Mouse (Mus musculus) kidney, adult 8-10 months (tissue): Measurements from ENCODE around the gene Kcnj4.

ENCODE experiments used
- DNase-seq, 2 experiments: peaks; one replicate each; pipeline ENCODE4 v3.0.0; 2022

Gene Kcnj4

DNA sequence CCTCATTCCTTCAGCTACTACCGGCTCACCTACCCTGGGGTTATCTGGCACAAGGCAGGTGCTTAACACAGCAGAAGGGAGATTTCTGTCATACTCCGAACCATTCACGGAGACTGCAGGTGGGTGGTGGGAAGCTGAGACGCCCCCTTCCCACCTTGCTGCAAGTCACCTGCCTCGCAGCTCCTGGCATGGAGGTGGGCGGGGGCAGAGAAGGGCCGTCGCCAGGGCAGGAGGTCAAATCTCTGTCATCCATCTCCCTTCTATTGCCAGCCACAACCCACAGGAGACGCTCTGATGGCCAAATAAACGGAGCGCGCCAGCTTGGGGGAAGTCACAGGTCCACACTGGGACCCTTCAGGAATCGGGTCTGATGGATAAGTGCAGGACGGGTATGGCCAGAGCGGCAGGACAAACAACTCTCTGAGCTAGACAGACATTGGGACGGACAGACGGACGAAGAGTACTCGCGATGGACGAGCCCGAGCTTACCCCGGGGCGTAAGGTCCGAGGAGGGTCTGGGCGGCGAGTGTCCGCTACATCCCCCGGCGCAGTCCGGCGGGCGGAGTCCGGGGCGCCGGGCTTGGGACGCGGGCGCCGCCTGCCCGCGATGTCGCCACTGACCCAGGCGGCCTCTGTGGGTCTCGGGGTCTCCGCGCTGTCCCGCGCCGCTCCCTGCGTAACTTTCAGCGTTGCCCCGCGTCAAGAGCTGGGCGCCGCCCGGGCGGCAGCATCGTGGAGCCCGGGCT, at the start of gene Kcnj4:
TSS of gene Kcnj4 (minus strand) at position 535 of the 746 bp plus-strand sequence.
- no peak for DNase-seq

GRCm38 (mm10) chr15:79552566-79552965, 47.5 kb upstream of the Kcnj4 start:
- no peak for DNase-seq

DNA sequence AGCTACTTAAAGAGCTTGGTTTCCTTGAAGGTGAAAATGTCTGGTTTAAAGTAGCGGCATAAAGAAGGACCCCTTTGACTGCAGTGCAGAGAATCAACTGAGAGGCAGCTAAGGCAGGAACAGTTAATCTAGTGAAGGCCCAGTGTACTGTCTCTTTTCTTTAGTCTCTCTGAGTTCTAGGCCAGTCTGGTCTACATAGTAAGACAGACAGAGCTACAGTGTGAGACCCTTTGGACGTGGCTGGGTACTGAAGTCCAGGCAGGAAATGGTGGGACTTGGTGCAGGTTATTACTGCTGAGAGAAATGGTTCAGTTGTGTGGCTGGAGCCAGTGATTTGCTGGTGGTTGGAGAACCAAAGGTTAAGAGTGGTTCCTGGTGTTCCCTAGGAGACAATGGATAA, 43.2 kb upstream of the Kcnj4 start:
- no peak for DNase-seq

DNA sequence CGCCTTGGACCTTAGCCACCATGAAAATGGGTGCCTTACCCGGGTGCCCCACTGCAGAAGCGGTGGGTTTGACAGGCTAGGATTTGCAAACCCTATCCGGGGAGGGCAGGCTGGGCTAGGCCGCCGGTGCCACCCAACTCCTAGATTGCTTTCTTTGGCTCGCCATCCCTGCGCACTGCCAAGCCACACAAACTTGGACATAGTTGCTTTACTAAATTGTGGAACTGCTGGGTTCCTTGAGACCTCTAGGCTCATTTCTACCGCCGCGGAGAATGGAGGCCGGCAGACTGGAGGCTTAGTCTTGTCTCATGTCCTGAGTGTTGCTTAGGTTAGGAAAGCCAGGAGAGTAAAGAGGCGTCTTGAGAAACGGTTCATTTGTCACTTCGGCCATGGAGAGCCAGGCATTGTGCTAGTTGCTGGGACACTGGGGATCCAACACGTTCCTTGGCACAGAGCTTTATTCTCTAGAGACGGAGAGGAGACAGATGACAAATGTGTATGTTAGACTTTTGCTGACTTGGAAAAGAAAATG, 42.3 kb upstream of the Kcnj4 start:
- peak in 1 of 2 experiments; percentile 32 for DNase-seq

GRCm38 (mm10) chr15:79546410-79547288, 41.6 kb upstream of the Kcnj4 start, which contains the start of gene Ddx17:
TSS of gene Ddx17 (minus strand) at chr15:79546741.
- peak; percentile 94 to 97 for DNase-seq

- peak; percentile 56 to 65 for DNase-seq
These were observed 40.9 kb upstream of the Kcnj4 start for GRCm38 (mm10) chr15:79545921-79546399.

DNA sequence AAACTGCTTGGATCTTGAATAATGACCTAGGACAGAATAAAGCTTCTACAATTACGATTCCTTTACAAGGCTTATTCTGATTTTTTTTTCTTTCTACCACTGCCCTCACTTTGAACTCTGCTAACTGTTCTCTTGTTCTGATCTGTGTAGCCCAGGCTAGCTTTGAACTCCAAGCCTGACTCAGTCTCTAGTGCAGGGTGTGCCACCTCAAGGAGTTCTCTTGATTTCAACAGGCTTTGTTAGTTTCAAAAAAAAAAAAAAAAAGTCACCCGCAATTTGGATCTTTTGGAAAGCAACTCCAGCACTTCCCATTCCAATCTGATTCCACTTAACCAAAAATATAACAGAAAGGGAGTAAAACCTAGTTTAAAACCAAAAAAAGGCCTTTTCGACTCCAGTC, 40.5 kb upstream of the Kcnj4 start:
- DNase-seq, result no peak

- no peak for DNase-seq
These were observed 38.9 kb upstream of the Kcnj4 start for GRCm38 (mm10) chr15:79543968-79544367.

GRCm38 (mm10) chr15:79533796-79534195, 28.8 kb upstream of the Kcnj4 start:
- DNase-seq, result no peak

GRCm38 (mm10) chr15:79529935-79530334, 24.9 kb upstream of the Kcnj4 start:
- DNase-seq, result no peak

- no peak for DNase-seq
These were observed 23.1 kb upstream of the Kcnj4 start for GRCm38 (mm10) chr15:79527991-79528639.

DNA sequence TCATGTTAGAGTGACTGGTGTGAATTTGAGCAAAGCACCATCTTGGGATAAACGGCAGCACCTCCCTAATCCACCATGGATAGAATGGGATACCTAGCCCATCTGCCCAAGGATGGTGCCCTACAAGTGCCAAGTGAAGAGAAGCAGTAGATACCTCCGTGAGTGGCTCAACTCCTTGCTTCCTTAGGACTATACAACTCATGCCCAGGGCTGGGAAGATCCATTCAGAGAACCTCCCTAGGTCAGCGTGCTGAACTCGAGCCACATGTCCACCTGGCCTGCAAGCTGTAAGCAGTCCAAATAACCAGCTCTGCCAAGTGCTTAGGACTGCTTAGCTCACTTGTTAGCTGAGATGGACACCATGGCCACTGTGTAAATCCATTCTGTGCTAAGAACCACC, 22.2 kb upstream of the Kcnj4 start:
- DNase-seq, result no peak

DNA sequence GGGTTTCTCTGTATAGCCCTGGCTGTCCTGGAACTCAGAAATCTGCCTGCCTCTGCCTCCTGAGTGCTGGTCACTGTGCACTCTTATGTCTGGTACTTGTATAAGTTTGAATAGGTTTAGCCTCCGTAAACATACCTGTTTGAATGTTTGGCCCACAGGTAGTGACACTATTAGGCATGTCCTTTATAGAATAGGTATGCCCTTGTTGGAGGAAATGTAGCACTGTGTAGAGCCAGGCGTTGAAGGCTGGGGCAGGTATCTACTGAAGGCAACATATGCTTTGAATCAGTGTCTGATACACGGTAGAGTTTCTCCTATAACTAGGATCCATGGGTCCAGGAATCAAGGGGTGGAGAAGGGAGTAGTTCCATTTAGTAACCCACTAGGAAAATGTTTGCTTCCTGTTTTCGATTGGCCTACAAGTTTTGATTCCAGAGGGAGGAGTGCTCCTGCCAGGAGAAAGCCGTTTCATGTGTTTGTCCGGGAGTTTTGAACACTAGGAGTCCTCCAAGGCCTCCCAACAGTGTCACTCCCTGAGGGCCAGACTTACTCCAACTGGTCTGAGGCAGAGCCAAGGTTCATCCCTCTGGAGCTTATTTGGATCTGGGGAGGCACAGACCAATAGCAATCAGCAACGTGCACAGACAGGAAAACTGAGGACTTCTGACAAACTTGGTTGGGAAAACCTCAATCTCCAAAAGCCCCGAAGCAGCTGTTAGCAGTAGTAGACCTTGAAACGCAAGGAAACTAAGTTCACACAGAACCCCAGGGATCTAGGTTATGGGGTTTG, 21.1 kb upstream of the Kcnj4 start:
- DNase-seq, result no peak

- no peak for DNase-seq
These were observed 20.5 kb upstream of the Kcnj4 start for GRCm38 (mm10) chr15:79525564-79525963.

DNA sequence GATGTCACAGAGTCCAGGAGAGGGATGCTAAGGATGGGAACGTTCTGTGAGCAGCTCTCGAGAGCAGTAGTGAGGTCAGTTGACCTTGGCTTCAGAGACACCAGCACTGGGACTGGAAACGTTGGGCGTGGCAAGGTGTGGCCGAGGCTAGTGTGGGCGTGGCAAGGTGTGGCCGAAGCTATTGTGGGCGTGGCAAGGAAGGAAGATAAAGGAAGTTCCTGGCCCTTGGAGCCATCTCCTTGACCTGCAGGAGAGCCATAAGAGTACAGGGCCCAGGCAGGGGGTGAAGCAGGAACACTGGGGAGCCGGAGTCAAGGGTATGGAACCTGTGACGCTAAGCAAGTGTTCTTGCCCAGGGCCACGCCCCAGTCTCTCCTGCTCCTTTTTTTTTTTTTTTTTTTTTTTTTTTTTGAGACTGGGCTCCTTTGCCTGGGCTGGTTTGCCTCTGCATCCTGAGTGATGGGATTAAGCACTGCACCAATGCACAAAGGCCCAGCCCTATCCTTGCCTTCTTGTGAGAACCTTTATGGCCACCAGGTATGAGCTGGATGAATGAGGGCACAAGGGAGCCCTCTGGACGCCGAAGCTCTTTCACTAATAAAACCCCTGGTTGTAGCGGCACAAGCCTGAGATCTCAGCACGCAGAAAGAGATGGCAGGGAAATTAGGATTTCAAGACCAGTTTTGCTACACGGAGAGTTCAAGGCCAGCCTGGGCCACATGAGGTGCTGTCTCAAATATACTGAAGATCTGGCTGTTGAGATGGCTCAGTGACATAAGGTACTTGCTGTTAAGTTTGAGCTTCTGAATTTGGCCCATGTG, 14.6 kb upstream of the Kcnj4 start:
- DNase-seq, result no peak

- no peak for DNase-seq
These were observed 13.5 kb upstream of the Kcnj4 start for GRCm38 (mm10) chr15:79518571-79518970.

DNA sequence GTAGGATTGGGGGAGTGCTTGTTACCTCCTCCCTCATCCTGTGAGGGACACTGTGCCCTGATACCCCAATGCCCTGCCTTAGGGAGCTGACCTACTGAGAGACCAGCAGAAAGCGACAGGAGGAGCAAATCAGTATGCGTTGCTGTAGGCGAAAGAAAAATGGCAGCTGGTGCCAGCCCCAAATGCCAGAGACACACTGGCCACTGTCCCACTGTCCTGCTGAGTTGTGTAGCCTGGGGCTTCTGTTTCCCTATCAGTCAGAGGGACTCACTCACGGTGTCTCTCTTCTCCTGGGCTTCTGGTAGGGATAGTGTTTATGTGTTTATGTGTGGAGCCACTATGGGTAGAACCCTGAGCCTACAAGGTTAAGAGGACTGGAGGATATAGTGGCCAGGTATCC, 12.7 kb upstream of the Kcnj4 start:
- DNase-seq, result no peak

- DNase-seq, result peak; percentile 25 to 43
These were observed 11.4 kb upstream of the Kcnj4 start, which contains the start of gene Kdelr3 for GRCm38 (mm10) chr15:79516171-79517096. TSS of gene Kdelr3 (plus strand) at chr15:79516411.

DNA sequence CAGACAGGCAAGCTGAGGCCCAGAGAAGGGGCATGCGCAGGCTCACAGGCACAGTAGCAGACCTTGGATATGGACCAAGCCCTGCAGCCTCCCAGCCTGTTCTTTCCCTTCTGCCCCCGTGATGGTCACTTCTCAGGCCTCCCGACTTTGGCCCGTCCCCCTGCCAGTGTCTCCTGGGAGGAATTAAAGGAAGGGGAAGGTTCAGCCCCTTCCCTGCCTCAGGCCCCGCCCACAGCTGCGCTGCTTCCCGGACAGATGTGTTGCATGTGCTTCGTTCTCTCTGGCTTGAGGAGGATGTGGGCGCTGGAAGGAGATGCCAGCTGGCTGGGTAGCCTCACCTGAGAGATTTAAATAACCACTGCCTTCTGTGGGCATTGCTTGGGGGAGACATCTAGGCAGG, 8.9 kb upstream of the Kcnj4 start:
- DNase-seq, result no peak
